Mouse (Mus musculus): Measurements from ENCODE around the gene Kmt2d. TPM values are rescaled to one million over a fixed set of nuclear protein-coding genes. Genes with fewer than 3 reads are reported as not detected.

Kmt2d gene
- polyA plus RNA-seq, 1 experiment from 2014 or later, result 7.0 TPM

DNA sequence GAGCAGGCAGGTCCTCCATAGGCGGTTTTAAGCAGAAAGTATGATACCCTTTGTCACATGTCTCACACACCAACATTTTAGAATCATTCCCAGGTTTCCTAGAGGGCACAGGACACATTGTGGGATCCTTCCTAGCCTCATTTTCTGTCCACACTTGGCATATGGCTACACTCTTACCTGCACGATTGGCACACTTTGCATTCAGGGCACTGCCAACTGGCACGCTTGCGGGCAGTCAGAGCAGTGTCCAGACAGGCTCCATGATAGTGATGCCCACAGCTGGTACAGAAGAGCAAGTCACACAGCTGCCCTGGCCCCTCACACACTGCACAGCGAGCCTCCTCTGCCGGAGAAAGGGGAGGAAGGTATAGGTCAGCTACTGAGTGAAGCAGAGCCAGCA, 6.1 kb downstream of the Kmt2d start:
- Histone ChIP-seq H3K9ac (no peak overlapping the region), H3K9me3 (replicated peaks) (no peaks in the 10 kb centered on the region), H3K36me3 (peaks cover 74% of the 10 kb centered on the region), H3K4me3 (no peak overlapping the region), H3K27ac (no peak overlapping the region), H3K4me2 (no peak overlapping the region), H3K27me3 (replicated peaks) (no peaks in the 10 kb centered on the region), H3K4me1 (peaks cover 37% of the 10 kb centered on the region)
- 91% methylated on average over 6 of the region's 6 CpGs for WGBS (ENCODE audit: insufficient replicate concordance)
- no peak for ATAC-seq

DNA sequence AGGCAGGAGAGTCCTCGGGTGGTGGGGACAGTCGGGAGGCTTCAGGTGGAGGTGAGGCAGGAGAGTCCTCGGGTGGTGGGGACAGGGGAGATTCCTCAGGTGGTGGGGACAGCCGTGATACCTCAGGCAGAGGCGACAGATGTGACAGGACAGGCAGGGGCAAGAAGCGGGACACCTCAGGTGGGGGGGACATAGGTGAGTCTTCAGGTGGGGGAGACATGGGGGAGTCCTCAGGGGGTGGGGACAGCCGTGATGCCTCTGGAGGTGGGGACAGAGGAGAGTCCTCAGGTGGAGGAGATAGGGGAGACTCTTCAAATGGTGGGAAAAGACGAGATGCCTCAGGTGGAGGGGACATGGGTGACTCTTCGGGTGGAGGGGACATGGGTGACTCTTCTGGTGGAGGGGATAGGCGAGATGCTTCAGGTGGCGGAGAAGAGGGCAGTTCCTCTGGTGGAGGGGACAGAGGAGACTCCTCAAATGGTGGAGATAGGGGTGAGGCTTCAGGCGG, 7.5 kb downstream of the Kmt2d start:
- Histone ChIP-seq H3K27me3 (replicated peaks) (no peaks in the 10 kb centered on the region), H3K36me3 (peaks cover 88% of the 10 kb centered on the region), H3K9ac (no peak overlapping the region), H3K4me1 (peaks cover 26% of the 10 kb centered on the region), H3K4me3 (no peak overlapping the region), H3K27ac (no peak overlapping the region), H3K9me3 (replicated peaks) (no peaks in the 10 kb centered on the region), H3K4me2 (no peak overlapping the region)
- no peak for ATAC-seq
- WGBS (ENCODE audit: insufficient replicate concordance), result 85% methylated on average over 12 of the region's 12 CpGs

DNA sequence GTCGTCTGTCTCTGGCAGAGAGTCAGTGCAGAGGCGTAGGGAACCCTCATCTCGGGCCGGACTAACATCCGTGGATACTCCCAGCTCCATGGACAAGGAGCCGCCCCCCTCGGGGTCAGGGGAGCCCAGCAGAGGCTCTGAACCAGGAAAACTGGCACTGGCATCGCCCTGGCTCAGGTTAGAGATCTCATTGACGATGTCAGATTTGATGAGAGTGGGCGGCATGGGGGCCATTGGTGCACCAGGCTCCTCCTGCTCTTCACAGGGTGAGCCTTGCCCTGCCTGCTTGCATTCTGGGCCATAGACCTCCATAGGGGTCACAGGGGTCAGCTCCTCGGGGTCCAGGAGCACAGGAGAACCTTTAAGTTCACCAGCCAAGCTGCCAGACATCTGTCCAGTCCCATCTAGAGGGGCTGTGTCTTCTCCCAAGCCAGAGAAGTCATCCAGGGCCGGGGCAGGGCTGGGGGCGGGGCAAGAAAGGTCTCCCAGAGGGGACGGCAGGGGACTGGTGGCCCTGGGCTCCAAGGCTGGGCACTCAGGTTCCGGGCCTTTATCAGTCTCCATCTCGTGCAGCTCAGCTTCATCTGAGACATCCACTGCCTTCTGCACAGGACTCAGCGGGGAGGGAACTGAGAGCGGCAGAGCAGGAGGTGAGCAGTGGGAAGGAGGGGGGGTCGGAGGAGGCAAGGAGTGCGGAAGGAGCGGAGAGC, 9.1 kb downstream of the Kmt2d start:
- Histone ChIP-seq H3K9ac (no peak overlapping the region), H3K4me3 (no peak overlapping the region), H3K4me2 (no peak overlapping the region), H3K36me3 (peaks cover 100% of the 10 kb centered on the region), H3K4me1 (peaks cover 9% of the 10 kb centered on the region), H3K9me3 (replicated peaks) (no peaks in the 10 kb centered on the region), H3K27ac (no peak overlapping the region), H3K27me3 (replicated peaks) (no peaks in the 10 kb centered on the region)
- ATAC-seq, result no peak
- WGBS (ENCODE audit: insufficient replicate concordance), result 86% methylated on average over 21 of the region's 21 CpGs

DNA sequence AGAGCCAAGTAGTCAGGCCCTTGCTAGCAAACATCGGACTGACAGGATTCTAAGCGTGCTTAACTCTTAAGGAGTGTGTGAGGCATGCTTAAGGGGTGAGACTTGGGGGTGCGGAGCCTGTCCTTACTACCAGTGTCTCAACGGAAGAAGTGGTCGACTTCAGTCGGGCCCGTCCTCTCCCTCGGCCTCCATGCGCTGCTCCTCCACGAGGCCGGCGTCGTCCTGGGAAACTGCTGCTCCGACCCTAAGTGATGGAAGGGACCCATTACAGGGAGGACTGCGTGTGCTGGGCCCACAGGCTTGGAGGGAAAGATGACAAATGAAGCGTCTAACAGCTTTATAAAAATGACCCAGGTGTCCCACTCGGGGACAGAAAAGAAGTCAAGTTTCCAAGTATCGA, 10.1 kb downstream of the Kmt2d start:
- ATAC-seq, result no peak
- no peaks in the 10 kb centered on the region for H3K27me3 ChIP-seq (replicated peaks)
- no peak overlapping the region for H3K4me3 ChIP-seq
- 91% methylated on average over 18 of the region's 18 CpGs for WGBS (ENCODE audit: insufficient replicate concordance)
- 0 out of 2 replicates have a peak, but pooled peaks cover 8% of the 10 kb centered on the region for H3K4me1 ChIP-seq
- no peak overlapping the region for H3K4me2 ChIP-seq
- H3K27ac ChIP-seq, result no peak overlapping the region
- H3K36me3 ChIP-seq, result peaks cover 100% of the 10 kb centered on the region
- no peak overlapping the region for H3K9ac ChIP-seq
- H3K9me3 ChIP-seq (replicated peaks), result no peaks in the 10 kb centered on the region

DNA sequence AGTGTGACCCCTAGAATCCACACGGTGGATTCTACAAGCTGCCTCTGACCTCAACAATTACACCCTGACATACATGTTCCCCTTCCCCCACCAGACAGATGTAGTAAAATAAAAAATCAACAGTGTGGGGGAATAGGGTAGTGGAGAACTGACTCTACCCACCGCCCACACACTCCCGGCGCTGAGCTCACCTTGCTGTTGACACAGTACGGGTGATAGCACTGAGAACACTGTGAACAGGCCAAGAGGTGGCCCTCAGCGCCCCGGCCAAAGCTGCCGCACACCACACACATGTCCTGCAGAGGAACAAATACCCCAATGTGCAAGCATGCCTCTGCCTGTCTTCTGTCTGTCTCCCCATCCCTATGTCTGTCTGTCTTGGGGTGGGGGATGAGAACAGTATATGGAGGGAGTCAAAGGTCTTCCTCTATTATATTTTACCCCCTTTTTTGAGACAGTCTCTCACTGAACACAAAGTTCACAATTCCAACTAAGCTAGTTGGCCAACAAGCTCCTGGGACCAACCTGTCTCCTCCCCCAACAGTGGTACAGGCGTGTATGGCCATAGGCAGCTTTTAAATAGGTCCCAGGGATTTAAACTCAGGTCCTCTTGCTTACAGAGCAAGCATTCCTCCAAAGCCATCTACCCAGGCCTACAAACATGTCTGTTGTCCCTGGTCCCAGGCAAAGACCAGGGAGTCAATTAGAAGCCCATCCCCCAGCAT, 11.5 kb downstream of the Kmt2d start:
- 0 out of 2 replicates have a peak, but pooled peaks have one; percentile 33 for ATAC-seq
- H3K4me1 ChIP-seq, result 0 out of 2 replicates have a peak, but pooled peaks cover 8% of the 10 kb centered on the region
- H3K4me2 ChIP-seq, result no peak overlapping the region
- H3K9me3 ChIP-seq (replicated peaks), result no peaks in the 10 kb centered on the region
- no peak overlapping the region for H3K4me3 ChIP-seq
- WGBS (ENCODE audit: insufficient replicate concordance), result 83% methylated on average over 9 of the region's 9 CpGs
- no peak overlapping the region for H3K27ac ChIP-seq
- H3K36me3 ChIP-seq, result peaks cover 100% of the 10 kb centered on the region
- no peak overlapping the region for H3K9ac ChIP-seq
- no peaks in the 10 kb centered on the region for H3K27me3 ChIP-seq (replicated peaks)

DNA sequence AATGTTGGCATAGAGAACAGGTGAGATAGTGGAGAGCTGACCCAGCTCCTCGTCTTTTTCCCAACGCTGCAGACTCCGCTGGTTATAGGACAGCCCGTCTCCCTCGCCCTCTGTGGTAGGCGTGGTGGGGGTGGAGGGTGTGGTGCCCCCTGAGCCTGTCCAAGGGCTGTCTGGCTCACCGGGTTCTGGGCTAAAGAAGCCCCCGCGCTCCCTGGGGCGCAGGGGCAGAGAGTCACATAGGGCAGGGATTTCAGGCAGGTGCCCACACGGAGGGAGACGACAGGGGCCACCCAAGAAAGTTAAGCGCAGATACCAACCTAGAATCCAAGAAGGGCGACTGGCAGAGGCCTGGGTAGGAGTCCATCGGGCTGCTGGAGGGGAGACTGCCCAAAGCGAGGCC, 16.8 kb downstream of the Kmt2d start:
- no peak overlapping the region for H3K27ac ChIP-seq
- H3K27me3 ChIP-seq (replicated peaks), result no peaks in the 10 kb centered on the region
- 88% methylated on average over 16 of the region's 16 CpGs for WGBS (ENCODE audit: insufficient replicate concordance)
- H3K4me3 ChIP-seq, result no peak overlapping the region
- no peaks in the 10 kb centered on the region for H3K4me1 ChIP-seq
- H3K9ac ChIP-seq, result no peak overlapping the region
- no peak for ATAC-seq
- peaks cover 100% of the 10 kb centered on the region for H3K36me3 ChIP-seq
- no peaks in the 10 kb centered on the region for H3K9me3 ChIP-seq (replicated peaks)
- H3K4me2 ChIP-seq, result no peak overlapping the region

DNA sequence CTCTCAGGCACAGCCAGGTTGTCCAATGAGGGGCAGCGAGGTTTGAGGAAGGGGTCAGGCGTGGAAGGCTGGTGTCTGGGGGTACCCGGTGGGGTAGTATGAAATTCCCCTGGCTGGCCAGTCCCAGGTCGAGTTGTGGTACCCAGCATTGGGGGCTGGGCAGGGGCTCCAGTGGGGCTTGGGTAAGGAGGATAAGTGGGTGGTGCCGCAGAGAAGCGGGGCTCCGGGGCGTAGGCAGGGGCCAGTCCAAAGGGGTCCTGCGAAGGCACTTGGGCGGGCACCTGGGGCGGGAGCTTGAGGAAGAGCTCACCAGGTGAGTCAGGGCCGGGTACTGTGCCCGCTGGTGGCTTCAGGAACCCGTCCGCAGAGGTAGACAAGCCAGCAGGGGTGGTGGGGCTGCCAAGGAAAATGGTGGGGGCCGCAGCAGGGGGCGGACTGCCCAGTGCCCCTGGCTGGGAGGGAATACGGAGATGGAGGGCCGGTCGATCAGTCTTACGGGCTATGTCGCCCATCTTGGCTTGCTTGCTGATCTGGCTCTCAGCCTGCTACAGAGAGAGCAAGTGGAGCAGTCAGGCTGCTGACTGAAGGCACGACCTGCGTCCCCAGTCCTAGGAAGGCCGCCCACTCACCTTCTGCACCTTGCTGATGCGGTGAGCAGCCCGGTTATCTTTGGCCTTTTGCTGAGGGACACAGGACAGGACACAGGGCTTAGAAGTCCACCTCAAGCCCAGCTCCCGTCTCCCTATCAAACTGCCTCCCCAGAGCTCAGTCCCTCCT, 17.7 kb downstream of the Kmt2d start:
- H3K4me1 ChIP-seq, result no peaks in the 10 kb centered on the region
- ATAC-seq, result no peak
- H3K27ac ChIP-seq, result no peak overlapping the region
- no peaks in the 10 kb centered on the region for H3K27me3 ChIP-seq (replicated peaks)
- H3K36me3 ChIP-seq, result peaks cover 100% of the 10 kb centered on the region
- H3K9ac ChIP-seq, result no peak overlapping the region
- H3K4me3 ChIP-seq, result no peak overlapping the region
- no peaks in the 10 kb centered on the region for H3K9me3 ChIP-seq (replicated peaks)
- no peak overlapping the region for H3K4me2 ChIP-seq
- 90% methylated on average over 28 of the region's 28 CpGs for WGBS (ENCODE audit: insufficient replicate concordance)

DNA sequence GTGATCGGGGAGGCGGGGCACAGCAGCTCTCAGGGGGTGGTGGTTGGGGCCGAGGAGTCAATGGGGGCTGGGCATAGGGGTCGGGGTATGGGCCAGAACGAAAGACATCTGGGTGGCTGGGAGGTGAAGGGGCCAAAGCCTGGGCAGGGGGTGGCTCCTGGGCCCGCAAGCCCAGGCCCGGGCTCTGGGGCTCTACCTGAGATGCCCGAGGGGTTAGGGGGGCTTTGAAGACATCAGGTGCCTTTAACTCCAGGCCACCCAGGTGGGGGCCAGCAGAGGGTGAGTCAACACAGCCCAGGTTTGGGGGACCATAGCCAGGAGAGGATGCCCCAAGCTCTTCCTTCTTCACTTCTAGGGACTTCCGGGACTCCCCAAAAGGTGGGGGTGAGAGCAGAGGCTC, 18.3 kb downstream of the Kmt2d start:
- H3K9me3 ChIP-seq (replicated peaks), result no peaks in the 10 kb centered on the region
- ATAC-seq, result no peak
- WGBS (ENCODE audit: insufficient replicate concordance), result 84% methylated on average over 9 of the region's 9 CpGs
- H3K4me3 ChIP-seq, result no peak overlapping the region
- no peak overlapping the region for H3K27ac ChIP-seq
- no peak overlapping the region for H3K9ac ChIP-seq
- H3K27me3 ChIP-seq (replicated peaks), result no peaks in the 10 kb centered on the region
- no peak overlapping the region for H3K4me2 ChIP-seq
- H3K36me3 ChIP-seq, result peaks cover 100% of the 10 kb centered on the region
- H3K4me1 ChIP-seq, result no peaks in the 10 kb centered on the region

DNA sequence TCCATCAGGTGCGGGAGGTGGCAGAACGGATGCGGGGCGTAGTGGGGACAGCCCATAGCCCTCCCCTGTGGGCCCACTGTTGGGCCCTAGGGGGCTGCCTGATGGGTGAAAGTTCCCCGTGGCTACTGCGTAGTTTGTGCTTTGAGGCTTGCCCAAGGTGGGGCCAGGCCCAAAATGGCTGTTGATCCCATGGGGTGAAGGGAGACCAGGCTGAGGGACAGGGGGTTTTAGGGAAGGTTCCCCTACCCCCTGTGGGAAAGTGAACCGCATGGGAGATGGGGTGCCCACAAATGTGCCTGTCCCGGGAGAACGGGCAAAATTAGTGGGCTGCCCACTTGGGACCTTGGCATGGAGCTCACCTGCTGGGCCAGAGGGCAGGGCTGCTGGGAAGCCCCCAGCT, 18.9 kb downstream of the Kmt2d start:
- WGBS (ENCODE audit: insufficient replicate concordance), result 92% methylated on average over 9 of the region's 9 CpGs
- Histone ChIP-seq H3K9me3 (replicated peaks) (no peaks in the 10 kb centered on the region), H3K36me3 (peaks cover 100% of the 10 kb centered on the region), H3K9ac (no peak overlapping the region), H3K27me3 (replicated peaks) (no peaks in the 10 kb centered on the region), H3K4me1 (no peaks in the 10 kb centered on the region), H3K4me2 (no peak overlapping the region), H3K27ac (no peak overlapping the region), H3K4me3 (no peak overlapping the region)
- ATAC-seq, result no peak

DNA sequence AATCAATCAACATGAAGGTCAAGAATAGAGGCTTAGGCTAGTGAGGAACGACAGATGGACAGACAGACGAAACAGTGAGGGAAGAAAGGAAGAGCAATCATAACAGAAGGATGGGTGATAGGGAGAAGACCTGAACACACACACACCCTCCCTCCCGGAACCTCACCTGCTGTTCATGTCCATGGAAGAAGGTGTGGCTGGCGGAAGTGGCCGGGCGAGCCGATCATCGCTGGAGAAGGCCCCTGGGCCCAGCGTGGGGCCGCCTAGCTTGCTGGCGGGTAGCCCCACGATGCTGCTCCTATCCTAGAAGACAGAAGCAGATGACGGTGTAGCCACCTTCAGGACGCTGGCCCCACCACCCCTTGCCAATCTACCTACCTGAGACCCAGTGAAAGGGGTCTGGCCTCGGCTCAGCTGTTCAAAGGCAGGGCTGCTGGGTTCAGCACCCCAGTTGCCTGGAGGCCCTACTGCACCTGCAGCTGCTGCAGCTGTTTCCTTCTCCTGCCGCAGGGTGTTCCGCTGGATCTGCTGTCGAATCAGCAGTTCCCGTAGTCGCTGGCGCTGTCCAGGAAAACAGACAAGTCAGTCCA, 19.7 kb downstream of the Kmt2d start:
- 90% methylated on average over 21 of the region's 21 CpGs for WGBS (ENCODE audit: insufficient replicate concordance)
- Histone ChIP-seq H3K36me3 (peaks cover 100% of the 10 kb centered on the region), H3K4me2 (no peak overlapping the region), H3K27me3 (replicated peaks) (no peaks in the 10 kb centered on the region), H3K4me1 (no peaks in the 10 kb centered on the region), H3K9me3 (replicated peaks) (no peaks in the 10 kb centered on the region), H3K27ac (no peak overlapping the region), H3K9ac (no peak overlapping the region), H3K4me3 (no peak overlapping the region)
- ATAC-seq, result no peak

DNA sequence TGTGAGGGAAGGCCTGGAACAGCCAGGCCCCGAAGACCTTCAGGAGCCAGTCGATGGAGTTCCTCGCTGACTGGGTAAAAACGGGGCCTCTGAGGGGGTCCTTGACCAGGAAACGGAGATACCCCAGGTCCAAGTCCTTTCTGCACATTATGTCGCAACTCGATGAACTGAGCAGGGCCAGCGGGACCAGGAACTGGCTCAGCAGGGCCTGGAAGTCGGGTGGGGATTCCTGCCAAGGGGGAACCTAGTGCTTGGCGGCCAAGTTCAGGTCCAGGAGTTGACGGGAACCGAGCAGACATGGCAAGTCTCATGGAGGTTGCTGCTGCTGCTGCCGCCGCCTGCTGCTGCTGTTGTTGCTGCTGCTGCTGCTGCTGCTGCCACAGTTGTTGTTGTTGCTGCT, 20.3 kb downstream of the Kmt2d start:
- Histone ChIP-seq H3K4me1 (no peaks in the 10 kb centered on the region), H3K27ac (no peak overlapping the region), H3K4me2 (no peak overlapping the region), H3K9me3 (replicated peaks) (no peaks in the 10 kb centered on the region), H3K9ac (no peak overlapping the region), H3K27me3 (replicated peaks) (no peaks in the 10 kb centered on the region), H3K36me3 (peaks cover 100% of the 10 kb centered on the region), H3K4me3 (no peak overlapping the region)
- no peak for ATAC-seq
- 88% methylated on average over 14 of the region's 14 CpGs for WGBS (ENCODE audit: insufficient replicate concordance)
